Mouse (Mus musculus) stomach, embryonic 16.5 days (tissue): ENCODE measurements around the gene Calcoco1. TPM values are rescaled to one million over a fixed set of nuclear protein-coding genes. Genes with fewer than 3 reads are reported as not detected.
A peak's percentile ranks its signal among the peaks of the same experiment; 100 is the strongest.

ENCODE experiments used
- ATAC-seq: fragments of 200-750 bp; cut with Nextera tagmentation; 2 replicates; pipeline ENCODE4 v1.8.0; 2017; ENCODE audit warnings: moderate number of reproducible peaks, moderate TSS enrichment; ENCODE audit not compliant: insufficient read depth, low FRiP score
- H3K27ac ChIP-seq: fragments of 300-500 bp; sonication (generic); 2 replicates; pipeline ENCODE4 v1.5.1; 2014; ENCODE audit warnings: low read length
- H3K27me3 ChIP-seq: fragments of 300-500 bp; sonication (generic); 2 replicates; pipeline ENCODE4 v1.6.1; 2014; ENCODE audit warnings: low read length, control low read depth, mixed read lengths; ENCODE audit not compliant: control insufficient read depth, insufficient read depth
- H3K36me3 ChIP-seq: fragments of 300-500 bp; sonication (generic); 2 replicates; pipeline ENCODE4 v1.6.1; 2014; ENCODE audit warnings: low read length; ENCODE audit not compliant: control insufficient read depth, insufficient read depth
- H3K4me1 ChIP-seq: fragments of 300-500 bp; sonication (generic); 2 replicates; pipeline ENCODE4 v1.6.1; 2014; ENCODE audit warnings: low read length, control low read depth, mixed read lengths; ENCODE audit not compliant: control insufficient read depth, insufficient read depth
- H3K4me2 ChIP-seq: fragments of 300-500 bp; sonication (generic); 2 replicates; pipeline ENCODE4 v1.6.1; 2014; ENCODE audit warnings: low read depth, low read length, mixed read lengths
- H3K4me3 ChIP-seq: fragments of 300-500 bp; sonication (generic); replicated peaks from 2 replicates; pipeline ENCODE4 v1.5.1; 2014; ENCODE audit warnings: mild to moderate bottlenecking, low read length
- H3K9ac ChIP-seq: fragments of 300-500 bp; sonication (generic); 2 replicates; pipeline ENCODE4 v1.6.1; 2014; ENCODE audit warnings: low read length
- H3K9me3 ChIP-seq: fragments of 300-500 bp; sonication (generic); replicated peaks from 2 replicates; pipeline ENCODE4 v1.6.1; 2016; ENCODE audit warnings: low read length, control low read depth; ENCODE audit not compliant: control insufficient read depth
- WGBS: fragments of 180-500 bp; shearing (Covaris S2); extraction: QIAGEN DNeasy Blood & Tissue Kit; methylation state at CpG from one replicate; pipeline ENCODE4 v1.1.7; 2014; 5-methylcytosine and 5-hydroxymethylcytosine counted together
- polyA plus RNA-seq: library from polyadenylated mRNA; unstranded; fragments of >200 nt; fragmentation: Nextera tagmentation; extraction: Ambion mirVana; gene quantifications from 2 replicates; pipeline ENCODE4 v1.2.1, GENCODE M21; 2015

Gene Calcoco1
- polyA plus RNA-seq, 1 experiment from 2014 or later: 37.7 TPM

DNA sequence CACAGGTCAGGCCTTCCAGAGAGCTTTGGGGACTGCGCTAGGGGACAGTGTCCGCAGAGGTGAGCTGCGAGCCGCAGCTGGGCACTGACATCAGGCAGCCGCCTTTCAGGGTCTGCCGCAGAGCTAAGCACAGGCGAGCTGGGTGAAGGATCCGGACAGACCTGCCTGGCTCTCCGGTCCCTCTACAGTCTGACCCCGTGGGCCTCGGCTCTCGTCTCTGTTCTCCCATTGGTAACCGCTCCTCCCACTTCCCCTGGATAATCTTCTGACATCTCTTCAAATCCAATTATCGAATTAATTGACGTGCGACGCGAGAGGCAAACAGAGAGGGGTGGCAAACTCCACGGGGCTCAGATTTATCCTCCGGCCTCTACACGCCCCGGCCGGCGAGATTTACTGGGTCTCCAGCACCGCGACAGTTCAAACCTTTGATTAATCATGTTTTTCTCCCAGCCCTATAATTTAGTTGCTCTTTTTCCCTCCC, 29.6 kb downstream of the Calcoco1 start:
- no peak for ATAC-seq
- Histone ChIP-seq H3K27ac (no peak overlapping the region), H3K4me1 (peaks cover 3% of the 10 kb centered on the region; the same call in 1 of the 2 replicates), H3K4me3 (peak overlapping the region; percentile 55), H3K27me3 (peaks cover 62% of the 10 kb centered on the region), H3K36me3 (no peaks in the 10 kb centered on the region), H3K9ac (peak overlapping the region; percentile 62), H3K4me2 (peak overlapping the region; percentile 78), H3K9me3 (no peaks in the 10 kb centered on the region)
- WGBS: 3% methylated on average over 26 of the region's 26 CpGs

DNA sequence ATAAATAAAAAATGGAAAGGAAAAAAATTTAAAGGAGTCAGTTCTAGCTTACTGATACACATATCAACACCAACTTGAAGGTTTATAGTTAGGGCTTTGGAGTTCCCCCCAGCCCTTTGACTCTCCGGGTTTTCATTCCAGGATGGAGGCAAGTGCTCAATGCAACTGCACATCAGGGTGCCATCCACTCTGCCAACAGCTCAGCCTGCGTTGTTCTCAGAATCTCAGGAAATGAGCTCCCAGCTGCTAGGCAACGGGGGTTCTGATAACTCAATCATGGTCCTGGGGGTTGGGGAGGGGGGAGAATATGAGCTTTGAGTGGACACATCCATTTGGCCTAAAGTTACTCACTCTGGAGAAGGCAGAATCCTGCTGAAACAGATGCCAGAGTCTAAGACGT, 36.2 kb downstream of the Calcoco1 start:
- Histone ChIP-seq H3K4me3 (no peak overlapping the region), H3K9ac (no peak overlapping the region), H3K9me3 (no peaks in the 10 kb centered on the region), H3K27me3 (peaks cover 4% of the 10 kb centered on the region; the same call in 1 of the 2 replicates), H3K4me1 (no peaks in the 10 kb centered on the region), H3K4me2 (no peak overlapping the region), H3K27ac (no peak overlapping the region), H3K36me3 (no peaks in the 10 kb centered on the region)
- 26% methylated on average over 4 of the region's 4 CpGs for WGBS
- ATAC-seq: no peak

DNA sequence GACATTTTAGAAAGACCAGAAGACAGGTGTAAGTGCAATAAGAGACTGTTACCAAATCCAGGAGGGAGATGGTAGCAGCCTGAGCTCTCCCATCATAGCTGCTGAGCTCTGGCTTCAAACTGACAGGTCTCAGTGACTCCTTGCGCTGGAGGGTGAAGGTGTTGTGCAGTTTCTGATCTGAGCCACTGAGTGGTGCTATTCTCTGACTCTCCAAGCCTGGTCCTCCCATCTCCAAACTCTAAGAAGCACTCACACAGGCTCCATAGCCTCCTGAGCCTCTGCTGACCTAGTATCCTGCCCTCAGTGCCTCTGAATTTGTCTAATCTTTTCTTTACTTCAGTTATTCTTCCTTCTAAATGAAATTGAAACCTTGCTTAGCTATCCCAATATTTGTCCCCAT, 38.3 kb downstream of the Calcoco1 start:
- no peak for ATAC-seq
- no peaks in the 10 kb centered on the region for H3K9me3 ChIP-seq

DNA sequence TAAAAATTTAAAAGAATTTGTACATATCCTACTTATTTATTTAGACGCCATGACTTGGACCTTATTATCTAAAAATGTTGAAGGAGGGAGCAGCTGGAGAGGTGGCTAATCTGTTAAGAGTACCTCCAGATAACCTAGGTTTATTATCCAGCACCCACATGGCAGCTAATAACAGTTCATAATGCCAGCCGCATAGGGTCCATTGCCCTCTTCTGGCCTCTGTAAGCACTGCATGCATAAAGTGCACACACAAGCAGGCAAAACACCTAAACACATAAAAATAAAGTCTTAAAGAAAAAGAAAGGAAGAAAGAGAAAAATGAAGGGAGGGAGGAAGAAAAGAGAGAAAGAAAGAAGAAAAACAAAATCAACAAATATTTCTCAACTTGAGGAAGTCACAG, 45.6 kb downstream of the Calcoco1 start:
- ATAC-seq: no peak
- Histone ChIP-seq H3K9me3 (no peaks in the 10 kb centered on the region), H3K36me3 (no peaks in the 10 kb centered on the region), H3K9ac (no peak overlapping the region), H3K4me1 (peaks cover 12% of the 10 kb centered on the region), H3K4me2 (no peak overlapping the region), H3K27ac (no peak overlapping the region), H3K27me3 (no peaks in the 10 kb centered on the region), H3K4me3 (no peak overlapping the region)
- 86% methylated on average over 2 of the region's 2 CpGs for WGBS

More for the DNA sequence above, 38.3 kb downstream of the Calcoco1 start:
- Histone ChIP-seq H3K36me3 (no peaks in the 10 kb centered on the region), H3K4me3 (no peak overlapping the region), H3K4me1 (no peaks in the 10 kb centered on the region), H3K4me2 (no peak overlapping the region), H3K27ac (no peak overlapping the region), H3K9ac (no peak overlapping the region), H3K27me3 (no peaks in the 10 kb centered on the region; the same call in 1 of the 2 replicates)
- 24% methylated on average over 1 of the region's 1 CpGs for WGBS

DNA sequence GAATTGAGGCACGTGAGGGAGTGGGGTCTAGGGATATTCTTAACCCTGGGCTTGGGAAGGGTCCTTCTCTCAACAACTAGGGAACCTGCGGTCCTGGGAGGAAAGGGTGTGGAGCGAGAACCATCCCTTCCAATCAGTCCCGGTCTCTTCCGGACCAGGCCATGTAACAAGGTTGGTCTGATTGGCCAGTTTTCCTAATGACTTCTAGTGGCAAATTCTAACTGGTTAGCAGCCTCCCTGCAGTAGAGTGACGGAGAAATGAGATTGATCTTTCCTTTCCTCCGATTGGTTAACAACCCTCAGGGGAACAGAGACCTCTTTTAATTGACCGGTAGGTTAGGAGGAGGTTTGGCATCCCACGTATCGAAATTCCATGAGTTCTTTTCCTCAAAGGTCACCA, 48.4 kb downstream of the Calcoco1 start:
- Histone ChIP-seq H3K4me3 (peak overlapping the region; percentile 60), H3K27me3 (no peaks in the 10 kb centered on the region), H3K27ac (peak overlapping the region; percentile 99), H3K4me1 (peaks cover 17% of the 10 kb centered on the region), H3K36me3 (no peaks in the 10 kb centered on the region), H3K4me2 (peak overlapping the region; percentile 83), H3K9ac (peak overlapping the region; percentile 60), H3K9me3 (no peaks in the 10 kb centered on the region)
- 4% methylated on average over 10 of the region's 10 CpGs for WGBS
- peak; percentile 67 for ATAC-seq

DNA sequence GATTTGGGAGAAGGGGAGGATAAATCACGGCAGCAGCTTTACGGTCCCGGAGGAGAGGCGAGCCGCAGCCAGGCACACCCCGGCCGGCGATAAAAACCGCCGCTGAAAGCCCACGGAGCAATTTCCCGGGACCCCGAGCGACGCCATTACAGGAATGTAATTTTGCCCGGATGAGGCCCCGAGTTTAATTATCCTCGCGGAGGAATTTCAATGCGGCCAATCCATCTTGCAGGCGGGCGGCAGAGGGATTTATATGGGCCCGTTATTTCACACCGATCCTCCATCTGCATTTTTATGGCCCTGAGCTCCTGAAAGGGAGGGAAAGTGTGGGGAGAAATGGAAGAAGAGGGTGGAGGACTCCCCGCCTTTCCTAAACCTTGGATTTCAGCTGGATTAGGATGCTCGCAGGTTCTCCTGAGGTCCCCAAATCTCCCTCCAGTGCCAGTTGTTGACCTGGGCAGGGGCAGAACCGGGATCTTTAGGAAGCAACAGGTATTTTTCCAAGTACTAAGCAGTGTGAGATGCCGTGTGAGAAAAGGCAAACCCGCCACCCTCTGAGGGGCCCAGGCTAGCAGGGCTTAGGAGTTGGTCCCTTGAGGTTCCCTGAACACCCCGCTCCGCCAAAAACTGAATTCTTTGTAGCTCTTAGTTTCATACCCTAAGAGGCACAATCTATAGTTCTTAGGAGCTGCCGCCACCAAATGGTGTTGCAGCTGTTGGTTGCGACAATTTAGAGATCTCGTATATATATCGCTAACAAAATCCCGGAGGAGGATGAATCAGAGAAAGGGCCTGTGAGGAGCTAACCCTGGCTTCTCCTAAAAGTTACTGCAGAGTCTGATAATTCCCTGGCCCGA, 49.5 kb downstream of the Calcoco1 start, which contains the start of gene Atp5g2:
Atp5g2 (minus strand) TSS at position 138 of the 857 bp plus-strand sequence.
- no peaks in the 10 kb centered on the region for H3K27me3 ChIP-seq
- no peaks in the 10 kb centered on the region for H3K9me3 ChIP-seq
- peak within 1 kb of the TSS; percentile 60 for H3K4me3 ChIP-seq
- H3K4me2 ChIP-seq: peak within 1 kb of the TSS; percentile 83
- 2% methylated on average over 37 of the region's 37 CpGs for WGBS
- peaks cover 17% of the 10 kb centered on the region for H3K4me1 ChIP-seq
- no peak for ATAC-seq
- peak within 1 kb of the TSS; percentile 91 for H3K9ac ChIP-seq
- H3K36me3 ChIP-seq: no peaks in the 10 kb centered on the region
- peak within 1 kb of the TSS; percentile 99 for H3K27ac ChIP-seq

DNA sequence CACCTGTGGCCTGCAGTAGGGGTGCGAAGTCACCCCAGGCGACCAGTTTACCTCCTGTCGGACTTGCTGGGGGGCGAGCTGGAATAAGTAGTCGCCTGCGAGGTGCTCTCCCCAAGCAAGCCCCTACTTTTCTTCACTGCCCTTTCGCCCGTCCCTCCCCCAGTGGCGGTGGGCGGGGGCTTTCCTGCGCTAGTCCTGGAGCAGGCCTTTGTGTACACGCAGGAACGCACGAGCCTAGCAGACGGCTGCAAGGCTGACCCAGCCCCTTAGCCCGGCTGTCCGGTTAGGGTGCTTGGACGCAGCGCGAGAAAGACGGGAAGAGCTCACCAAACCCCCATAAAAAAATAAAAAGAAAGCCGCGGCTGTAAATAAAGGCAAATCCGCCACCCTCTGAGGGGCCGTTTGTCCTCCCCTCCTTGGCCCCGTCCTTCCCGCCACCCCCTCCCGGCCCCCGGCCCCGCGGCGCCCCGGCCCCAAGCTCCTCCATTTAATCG, 50.2 kb downstream of the Calcoco1 start:
- ATAC-seq: peak; percentile 75; the same call in 1 of the 2 replicates
- under 1% methylated on average over 34 of the region's 34 CpGs for WGBS
- peak overlapping the region; percentile 99 for H3K27ac ChIP-seq

DNA sequence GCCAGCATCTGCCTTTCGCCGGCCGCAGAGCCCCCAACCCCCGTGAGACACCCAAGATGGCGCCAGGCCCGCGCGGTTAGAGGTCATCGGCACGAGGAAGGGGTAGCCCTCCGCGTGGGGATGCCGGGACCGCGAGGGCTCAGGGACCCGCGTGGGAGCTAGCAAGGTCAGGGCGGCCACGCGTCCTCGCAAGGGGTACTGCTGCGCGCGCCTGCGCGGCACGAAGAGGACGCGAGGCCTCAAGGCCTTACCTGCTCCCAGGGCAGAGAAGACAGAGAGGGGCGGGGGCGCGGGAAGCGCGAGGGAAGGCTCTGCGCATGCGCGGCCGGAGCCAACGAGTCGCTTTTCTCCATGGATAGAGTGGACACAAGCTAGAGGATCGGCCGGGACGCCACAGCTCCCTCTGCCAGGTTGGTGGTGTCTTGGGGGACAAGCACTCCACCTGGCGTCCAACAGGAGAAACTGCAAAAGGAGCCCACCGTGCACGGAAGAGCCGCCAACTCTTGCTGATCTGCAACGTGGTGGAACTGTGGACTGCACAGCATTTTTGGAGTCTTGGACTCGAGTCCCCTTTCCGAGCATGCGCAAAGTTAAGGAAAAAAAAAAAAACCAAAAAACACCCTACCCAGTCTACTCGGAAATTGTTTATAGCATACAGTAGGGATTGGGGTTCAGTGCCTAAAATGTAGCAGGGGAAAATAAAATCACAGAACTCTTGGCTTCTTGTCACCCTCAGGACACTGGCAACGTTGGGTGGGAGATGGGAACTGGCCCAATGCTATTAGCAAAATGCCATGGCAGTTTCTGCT, 51.0 kb downstream of the Calcoco1 start:
- Histone ChIP-seq H3K4me2 (peak overlapping the region; percentile 83), H3K4me3 (peak overlapping the region; percentile 73), H3K27me3 (no peaks in the 10 kb centered on the region), H3K27ac (peak overlapping the region; percentile 99), H3K9me3 (no peaks in the 10 kb centered on the region), H3K4me1 (peaks cover 17% of the 10 kb centered on the region), H3K9ac (peak overlapping the region; percentile 95), H3K36me3 (no peaks in the 10 kb centered on the region)
- WGBS: under 1% methylated on average over 53 of the region's 53 CpGs
- peak; percentile 92 for ATAC-seq

More for the DNA sequence above, 50.2 kb downstream of the Calcoco1 start:
- no peaks in the 10 kb centered on the region for H3K9me3 ChIP-seq
- H3K4me1 ChIP-seq: peaks cover 17% of the 10 kb centered on the region
- peak overlapping the region; percentile 91 for H3K9ac ChIP-seq
- peak overlapping the region; percentile 83 for H3K4me2 ChIP-seq
- peak overlapping the region; percentile 60 for H3K4me3 ChIP-seq
- H3K36me3 ChIP-seq: no peaks in the 10 kb centered on the region
- H3K27me3 ChIP-seq: no peaks in the 10 kb centered on the region
